Mouse (Mus musculus) left cerebral cortex, adult 18-20 months (tissue): ENCODE measurements around the gene Ptpru. TPM values are rescaled to one million over a fixed set of nuclear protein-coding genes. Genes with fewer than 3 reads are reported as not detected.
"Not testable (repeated sequence)": the region's sequence is repeated elsewhere in the genome, so short reads cannot be mapped to it uniquely, and the experiment has no call there.

Experiments
- DNase-seq, 2 experiments: peaks; one replicate each; pipeline ENCODE4 v3.0.0; 2021 to 2022; ENCODE audit warnings: low spot score in 2 of 2, mixed read lengths in 1 of 2
- total RNA-seq, 2 experiments: library from RNA; stranded (reverse); gene quantifications; 2 replicates each; pipeline ENCODE4 v1.2.3; 2021

The Ptpru gene
- total RNA-seq, 2 experiments from 2014 or later: 33.2 to 47.6 TPM

GRCm38 (mm10) chr4:131836351-131836881 lies 1.7 kb downstream of the Ptpru start:
- DNase-seq: no peak

- DNase-seq: peak; percentile 42 to 46
These were observed 4.0 kb downstream of the Ptpru start for GRCm38 (mm10) chr4:131833971-131834609.

- no peak for DNase-seq
These were observed 5.2 kb downstream of the Ptpru start for GRCm38 (mm10) chr4:131832759-131833407.

GRCm38 (mm10) chr4:131831546-131832045 lies 6.5 kb downstream of the Ptpru start:
- DNase-seq: no peak

GRCm38 (mm10) chr4:131829123-131829522 lies 9.0 kb downstream of the Ptpru start:
- no peak for DNase-seq

- DNase-seq: no peak
These were observed 11.2 kb downstream of the Ptpru start for GRCm38 (mm10) chr4:131826905-131827304.

GRCm38 (mm10) chr4:131825830-131826229 lies 12.3 kb downstream of the Ptpru start:
- DNase-seq: peak in 1 of 2 experiments; percentile 34

GRCm38 (mm10) chr4:131824939-131825338 lies 13.1 kb downstream of the Ptpru start:
- no peak for DNase-seq

GRCm38 (mm10) chr4:131822583-131822982 lies 15.5 kb downstream of the Ptpru start:
- no peak for DNase-seq

- DNase-seq: peak; percentile 54 to 69
These were observed 16.8 kb downstream of the Ptpru start for GRCm38 (mm10) chr4:131821161-131821731.

GRCm38 (mm10) chr4:131818926-131819325 lies 19.2 kb downstream of the Ptpru start:
- DNase-seq: no peak

- no peak for DNase-seq
These were observed 22.3 kb downstream of the Ptpru start for GRCm38 (mm10) chr4:131815774-131816173.

GRCm38 (mm10) chr4:131814869-131815268 lies 23.2 kb downstream of the Ptpru start:
- no peak for DNase-seq

GRCm38 (mm10) chr4:131813798-131814197 lies 24.3 kb downstream of the Ptpru start:
- no peak for DNase-seq

GRCm38 (mm10) chr4:131812458-131812857 lies 25.6 kb downstream of the Ptpru start:
- DNase-seq: no peak

GRCm38 (mm10) chr4:131805255-131805654 lies 32.8 kb downstream of the Ptpru start:
- DNase-seq: no peak

- not testable (repeated sequence) for DNase-seq
These were observed 33.4 kb downstream of the Ptpru start for GRCm38 (mm10) chr4:131804732-131805131.

- DNase-seq: no peak
These were observed 34.2 kb downstream of the Ptpru start for GRCm38 (mm10) chr4:131803846-131804245.

GRCm38 (mm10) chr4:131798968-131799367 lies 39.1 kb downstream of the Ptpru start:
- DNase-seq: no peak

GRCm38 (mm10) chr4:131797920-131798319 lies 40.2 kb downstream of the Ptpru start:
- no peak for DNase-seq

- peak in 1 of 2 experiments; percentile 10 for DNase-seq
These were observed 40.6 kb downstream of the Ptpru start for GRCm38 (mm10) chr4:131797483-131797882.
